Mouse (Mus musculus) left cerebral cortex, adult 8-10 months (tissue): ENCODE data around the gene Hist2h2ab. TPM values are rescaled to one million over a fixed set of nuclear protein-coding genes. Genes with fewer than 3 reads are reported as not detected.
A peak's percentile ranks its signal among the peaks of the same experiment; 100 is the strongest.
"Not testable (repeated sequence)": the region's sequence is repeated elsewhere in the genome, so short reads cannot be mapped to it uniquely, and the experiment has no call there.

ENCODE experiments used
- DNase-seq, 2 experiments: peaks; one replicate each; pipeline ENCODE4 v3.0.0; 2022; ENCODE audit warnings: low spot score in 2 of 2
- total RNA-seq, 4 experiments: library from RNA; stranded (reverse); gene quantifications; 2 replicates each; pipeline ENCODE4 v1.2.4; 2022

The Hist2h2ab gene
- total RNA-seq, 4 experiments from 2014 or later, result 11.1 to 15.2 (median 14.1) TPM

GRCm38 (mm10) chr3:96236834-96237334 is 17.2 kb downstream of the Hist2h2ab start:
- DNase-seq, result no peak

- no peak for DNase-seq
These were observed 17.8 kb downstream of the Hist2h2ab start for GRCm38 (mm10) chr3:96237335-96237903.

GRCm38 (mm10) chr3:96237904-96238511 is 18.3 kb downstream of the Hist2h2ab start:
- DNase-seq, result no peak

GRCm38 (mm10) chr3:96238954-96239793 is 19.5 kb downstream of the Hist2h2ab start, which contains the start of gene Hist2h3c2:
Gene Hist2h3c2, minus strand, starts transcription at chr3:96239127.
- not testable (repeated sequence) for DNase-seq

GRCm38 (mm10) chr3:96239949-96240798 is 20.5 kb downstream of the Hist2h2ab start, which contains the start of gene Hist2h2aa2:
Gene Hist2h2aa2, minus strand, starts transcription at chr3:96240276.
- DNase-seq, result peak; percentile 92 to 100

GRCm38 (mm10) chr3:96240799-96241197 is 21.1 kb downstream of the Hist2h2ab start:
- no peak for DNase-seq

GRCm38 (mm10) chr3:96243921-96244572 is 24.4 kb downstream of the Hist2h2ab start:
- no peak for DNase-seq

- peak; percentile 82 to 89 for DNase-seq
These were observed 25.6 kb downstream of the Hist2h2ab start, which contains the start of gene Hist2h2aa1 for GRCm38 (mm10) chr3:96245003-96245886. Gene Hist2h2aa1, plus strand, starts transcription at chr3:96245497.

- not testable (repeated sequence) for DNase-seq
These were observed 26.4 kb downstream of the Hist2h2ab start for GRCm38 (mm10) chr3:96246018-96246417.

- DNase-seq, result not testable (repeated sequence)
These were observed 26.8 kb downstream of the Hist2h2ab start, which contains the start of gene Hist2h3c1 for GRCm38 (mm10) chr3:96246427-96246856. Gene Hist2h3c1, plus strand, starts transcription at chr3:96246685.

- no peak for DNase-seq
These were observed 27.9 kb downstream of the Hist2h2ab start for GRCm38 (mm10) chr3:96247356-96248140.

- no peak for DNase-seq
These were observed 28.7 kb downstream of the Hist2h2ab start for GRCm38 (mm10) chr3:96248141-96249033.

- no peak for DNase-seq
These were observed 29.3 kb downstream of the Hist2h2ab start for GRCm38 (mm10) chr3:96249034-96249345.

- no peak for DNase-seq
These were observed 31.2 kb downstream of the Hist2h2ab start for GRCm38 (mm10) chr3:96250890-96251289.

- no peak for DNase-seq
These were observed 32.1 kb downstream of the Hist2h2ab start for GRCm38 (mm10) chr3:96251787-96252186.

GRCm38 (mm10) chr3:96254683-96255355 is 35.2 kb downstream of the Hist2h2ab start:
- no peak for DNase-seq
